In genomic region chr10:128715559-128716537, GRCm38 (mm10) we compare ENCODE assay signal across 13 mouse cellular contexts. TPM values are rescaled to one million over a fixed set of nuclear protein-coding genes. Genes with fewer than 3 reads are reported as not detected.
DNase-seq lines count a peak whose midpoint lies in the region; ATAC-seq and TF ChIP-seq lines count a peak whose summit lies in the region.
"Had no signal": no experiment of that assay in that cellular context is flagged by ENCODE, and none has a peak within 500 bp of the region (broad histone marks: within the 10 kb centered on the region; RNA-seq: fewer than 3 reads in every experiment).

No protein-coding gene starts in this region.

- TF ChIP-seq CTCF in lung, postnatal 0 days (IDR thresholded peaks at IDR 0.05), result no peak

- no peak overlapping the region for H3K4me3 ChIP-seq in lung, postnatal 0 days (ENCODE audit: low read depth, low read length)
- no peak overlapping the region for H3K4me3 ChIP-seq in neural tube, embryonic 15.5 days (replicated peaks)
- H3K4me3 ChIP-seq: hindbrain, embryonic 12.5 days; limb, embryonic 12.5 days; midbrain, embryonic 15.5 days had no signal

- no peaks in the 10 kb centered on the region for H3K9me3 ChIP-seq in lung, postnatal 0 days (ENCODE audit: low read length)
- H3K9me3 ChIP-seq in neural tube, embryonic 15.5 days (replicated peaks), result no peaks in the 10 kb centered on the region
- H3K9me3 ChIP-seq: hindbrain, embryonic 12.5 days; limb, embryonic 12.5 days; midbrain, embryonic 15.5 days had no signal

- H3K9ac ChIP-seq in lung, postnatal 0 days (replicated peaks; ENCODE audit: low read depth), result no peak overlapping the region
- H3K9ac ChIP-seq in neural tube, embryonic 15.5 days (replicated peaks), result no peak overlapping the region
- H3K9ac ChIP-seq: hindbrain, embryonic 12.5 days; limb, embryonic 12.5 days; midbrain, embryonic 15.5 days had no signal

- ATAC-seq in lung, postnatal 0 days, result 0 out of 2 replicates have a peak, but pooled peaks have one; percentile 14
- ATAC-seq in neural tube, embryonic 15.5 days (ENCODE audit: low FRiP score), result no peak
- ATAC-seq: midbrain, embryonic 15.5 days had no signal

- H3K27me3 ChIP-seq in lung, postnatal 0 days (replicated peaks; ENCODE audit: insufficient read depth, low read length), result no peaks in the 10 kb centered on the region
- H3K27me3 ChIP-seq in splenic B cell, adult 2 months (ENCODE audit: control insufficient read depth, insufficient read depth, low read length, poor library complexity, severe bottlenecking), result no peaks in the 10 kb centered on the region
- H3K27me3 ChIP-seq in neural tube, embryonic 15.5 days (replicated peaks), result no peaks in the 10 kb centered on the region
- H3K27me3 ChIP-seq: hindbrain, embryonic 12.5 days; midbrain, embryonic 15.5 days had no signal

- no peak overlapping the region for H3K4me2 ChIP-seq in lung, postnatal 0 days (replicated peaks; ENCODE audit: low read depth, low read length)
- H3K4me2 ChIP-seq in neural tube, embryonic 15.5 days, result no peak overlapping the region
- H3K4me2 ChIP-seq: hindbrain, embryonic 12.5 days; limb, embryonic 12.5 days; midbrain, embryonic 15.5 days had no signal

- no peak overlapping the region for H3K27ac ChIP-seq in lung, postnatal 0 days (ENCODE audit: low read length)
- no peak overlapping the region for H3K27ac ChIP-seq in neural tube, embryonic 15.5 days (replicated peaks)
- H3K27ac ChIP-seq: hindbrain, embryonic 12.5 days; limb, embryonic 12.5 days; midbrain, embryonic 15.5 days had no signal

- DNase-seq in CD4-positive, CD25-positive, alpha-beta regulatory T cell, adult 2 months (ENCODE audit: low read depth, low spot score), result peak; percentile 76
- peak; percentile 43 for DNase-seq in R1 (ENCODE audit: low read depth, low spot score)
- DNase-seq in lung, postnatal 0 days (ENCODE audit: low spot score), result no peak
- DNase-seq in splenic B cell, adult 2 months (ENCODE audit: low read depth, low spot score), result peak; percentile 82
- DNase-seq in cerebellum, adult 8-10 months, result no peak
- no peak for DNase-seq in urinary bladder, postnatal 36 days (ENCODE audit: low spot score in 2 of 2)
- no peak for DNase-seq in gastrocnemius, postnatal 10 days
- DNase-seq: gastrocnemius, postnatal 14 days; kidney, postnatal 4 days had no signal

- H3K36me3 ChIP-seq in lung, postnatal 0 days (ENCODE audit: insufficient read depth, low read length), result no peaks in the 10 kb centered on the region
- H3K36me3 ChIP-seq in splenic B cell, adult 2 months (ENCODE audit: control insufficient read depth, insufficient read depth, low read length, poor library complexity, severe bottlenecking), result peaks cover 7% of the 10 kb centered on the region
- H3K36me3 ChIP-seq in neural tube, embryonic 15.5 days, result no peaks in the 10 kb centered on the region
- H3K36me3 ChIP-seq: hindbrain, embryonic 12.5 days; limb, embryonic 12.5 days; midbrain, embryonic 15.5 days had no signal

- TF ChIP-seq EP300 in lung, postnatal 0 days (IDR thresholded peaks at IDR 0.05), result no peak

- no peaks in the 10 kb centered on the region for H3K4me1 ChIP-seq in lung, postnatal 0 days (ENCODE audit: insufficient read depth, low read depth, low read length)
- no peaks in the 10 kb centered on the region for H3K4me1 ChIP-seq in neural tube, embryonic 15.5 days
- H3K4me1 ChIP-seq: hindbrain, embryonic 12.5 days; limb, embryonic 12.5 days; midbrain, embryonic 15.5 days had no signal

- 79% methylated on average over 19 of the region's 19 CpGs for WGBS in lung, postnatal 0 days
- WGBS in neural tube, embryonic 15.5 days, result 90% methylated on average over 19 of the region's 19 CpGs

RNA-seq across cellular contexts. Expression of gene Cdk2, which starts 11.0 kb away (rescaled TPM):
- 33.9 and 34.7 TPM in 2 replicates for polyA plus RNA-seq in lung, postnatal 0 days (2015; fragmentation: Nextera tagmentation; extraction: Ambion mirVana)
- 10 to 100 TPM; 14.0 to 18.8 TPM for total RNA-seq in gastrocnemius, postnatal 10 days (2021)
- polyA plus RNA-seq in neural tube, embryonic 15.5 days (2015; fragmentation: Nextera tagmentation; extraction: Ambion mirVana), result 16.1 and 33.7 TPM in 2 replicates

RNA-seq across cellular contexts. Expression of gene Pmel, which starts 11.9 kb away (rescaled TPM):
- 1.0 and 1.4 TPM in 2 replicates for polyA plus RNA-seq in lung, postnatal 0 days (2015; fragmentation: Nextera tagmentation; extraction: Ambion mirVana)
- 1 to 10 TPM; 2.1 to 2.4 TPM for total RNA-seq in gastrocnemius, postnatal 10 days (2021)
- 0.49 and 1.1 TPM in 2 replicates for polyA plus RNA-seq in neural tube, embryonic 15.5 days (2015; fragmentation: Nextera tagmentation; extraction: Ambion mirVana)

RNA-seq across cellular contexts. Expression of gene Rab5b, which starts 19.8 kb away (rescaled TPM):
- 69.1 and 71.8 TPM in 2 replicates for polyA plus RNA-seq in lung, postnatal 0 days (2015; fragmentation: Nextera tagmentation; extraction: Ambion mirVana)
- total RNA-seq in gastrocnemius, postnatal 10 days (2021), result 10 to 100 TPM; 82.7 to 83.2 TPM
- polyA plus RNA-seq in neural tube, embryonic 15.5 days (2015; fragmentation: Nextera tagmentation; extraction: Ambion mirVana), result 103 and 108 TPM in 2 replicates

RNA-seq across cellular contexts. Expression of gene Dgka, which starts 28.8 kb away (rescaled TPM):
- 16.8 and 17.9 TPM in 2 replicates for polyA plus RNA-seq in lung, postnatal 0 days (2015; fragmentation: Nextera tagmentation; extraction: Ambion mirVana)
- 1 to 10 TPM; 7.1 to 8.8 TPM for total RNA-seq in gastrocnemius, postnatal 10 days (2021)
- polyA plus RNA-seq in neural tube, embryonic 15.5 days (2015; fragmentation: Nextera tagmentation; extraction: Ambion mirVana), result 7.7 and 13.2 TPM in 2 replicates

RNA-seq across cellular contexts. Expression of gene Pym1, which starts 31.8 kb away (rescaled TPM):
- 23.4 and 24.9 TPM in 2 replicates for polyA plus RNA-seq in lung, postnatal 0 days (2015; fragmentation: Nextera tagmentation; extraction: Ambion mirVana)
- total RNA-seq in gastrocnemius, postnatal 10 days (2021), result 10 to 100 TPM; 13.7 to 14.9 TPM
- polyA plus RNA-seq in neural tube, embryonic 15.5 days (2015; fragmentation: Nextera tagmentation; extraction: Ambion mirVana), result 41.7 and 42.7 TPM in 2 replicates

Comparison
In these comparisons a context has a peak if more than half of its experiments do, and no peak if none do; other contexts are left out.
1. DNase-seq: peak in CD4-positive, CD25-positive, alpha-beta regulatory T cell, adult 2 months (single experiment), R1 (single experiment) and splenic B cell, adult 2 months (single experiment); none in lung, postnatal 0 days (single experiment), cerebellum, adult 8-10 months (single experiment), urinary bladder, postnatal 36 days (0 of 2) and gastrocnemius, postnatal 10 days (single experiment).